Mouse (Mus musculus) liver, adult 2 months (tissue): ENCODE data around the gene Cdc42ep3.

Experiments used
- CTCF ChIP-seq: fragments of 200-500 bp; IDR thresholded peaks from 2 replicates; pipeline ENCODE4 v1.5.1; 2011; ENCODE audit warnings: low read depth, low read length, control low read depth
- POLR2A ChIP-seq: fragments of 200-500 bp; IDR thresholded peaks from 2 replicates; pipeline ENCODE4 v1.6.1; 2011; ENCODE audit warnings: low read length, control low read depth; ENCODE audit not compliant: insufficient read depth; ENCODE audit errors: extremely low read depth

DNA sequence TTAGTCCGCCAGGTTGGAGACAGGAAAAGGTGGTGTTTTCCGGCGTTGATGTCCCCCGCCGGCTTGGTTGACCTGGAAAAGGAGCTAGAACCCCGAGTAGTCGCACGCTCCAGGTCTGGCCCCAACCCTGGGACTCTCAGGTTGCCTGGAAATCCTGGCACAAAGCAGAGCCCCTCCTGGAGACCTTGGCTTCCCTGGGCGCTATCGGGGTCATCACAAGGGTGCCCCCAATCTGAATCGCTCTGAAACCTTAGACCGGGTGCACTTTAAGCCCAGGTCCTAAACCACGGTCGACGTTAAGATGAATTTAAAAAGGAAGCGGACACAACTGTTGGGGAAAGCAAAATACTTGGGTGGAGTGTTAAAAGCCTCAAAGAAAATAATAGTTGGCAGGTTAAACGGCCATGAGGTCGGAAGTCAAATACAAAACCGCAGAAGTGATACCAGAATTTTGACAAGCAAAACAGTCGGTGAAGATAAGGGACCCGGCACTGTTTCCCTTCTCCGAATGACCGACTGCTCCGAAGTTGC, 1.2 kb upstream of the Cdc42ep3 start:
- no peak for TF ChIP-seq CTCF
- no peak for TF ChIP-seq POLR2A
